Mouse (Mus musculus): ENCODE measurements around the gene Adgre5.

DNA sequence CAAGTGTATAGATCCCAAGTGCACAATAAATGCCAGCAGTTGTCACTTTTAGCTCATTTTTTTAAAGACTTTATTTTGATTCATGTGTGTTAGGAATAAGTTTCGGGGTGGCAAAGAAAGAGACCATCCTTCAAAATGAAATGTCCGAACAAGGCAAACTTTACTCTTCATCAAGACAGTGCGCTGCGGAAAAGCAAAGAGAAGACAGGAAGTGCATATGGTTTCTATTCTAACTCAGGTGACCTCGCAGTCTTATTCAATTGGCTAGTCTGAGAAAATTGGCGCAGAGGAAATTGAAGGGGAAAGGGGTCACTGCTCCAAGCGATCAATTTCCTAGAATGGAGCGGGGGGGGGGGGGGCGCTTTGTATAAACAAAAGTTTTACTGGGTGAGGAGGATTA is 41.6 kb downstream of the Adgre5 start:
- no peak for TF ChIP-seq POLR2A (IDR thresholded peaks at IDR 0.05; ENCODE audit: low read depth, low read length)
- no peak for TF ChIP-seq CTCF (IDR thresholded peaks at IDR 0.05; ENCODE audit: extremely low read depth, insufficient read length, insufficient replicate concordance, low read depth, low read length)
